Mouse (Mus musculus) lung, postnatal 0 days (tissue): ENCODE measurements around the gene Gm20388.

Source experiments
- CTCF ChIP-seq: IDR thresholded peaks from 2 replicates; pipeline ENCODE4 v1.5.1; 2016; ENCODE audit warnings: antibody characterized with exemption, mild to moderate bottlenecking
- EP300 ChIP-seq: IDR thresholded peaks from 2 replicates; pipeline ENCODE4 v1.6.1; 2016; ENCODE audit warnings: antibody characterized with exemption, mild to moderate bottlenecking, control low read depth

- TF ChIP-seq CTCF (no peak), EP300 (no peak)
Measured at GRCm38 (mm10) chr8:121911400-121911799, 2000.8 kb downstream of the Gm20388 start.
